In genomic region chr7:15967312-15967711, GRCm38 (mm10) we compare ENCODE assay signal across 8 mouse cellular contexts. TPM values are rescaled to one million over a fixed set of nuclear protein-coding genes. Genes with fewer than 3 reads are reported as not detected.
DNase-seq lines count a peak whose midpoint lies in the region; ATAC-seq and TF ChIP-seq lines count a peak whose summit lies in the region.

Gene Ehd2, minus strand, starts transcription at chr7:15967567.

- no peaks in the 10 kb centered on the region for H3K27me3 ChIP-seq in heart, embryonic 13.5 days (replicated peaks)

- H3K36me3 ChIP-seq in ES-E14 (ENCODE audit: control insufficient read depth, insufficient read depth, low read length, poor library complexity, severe bottlenecking) = no peaks in the 10 kb centered on the region
- H3K36me3 ChIP-seq in heart, embryonic 13.5 days = peaks cover 39% of the 10 kb centered on the region

- no peak within 1 kb of the TSS for H3K27ac ChIP-seq in ES-E14 (ENCODE audit: insufficient read depth, low read depth, low read length, poor library complexity, severe bottlenecking)
- H3K27ac ChIP-seq in bone marrow macrophage, adult 2 months (ENCODE audit: insufficient read depth, low read depth, low read length) = no peak within 1 kb of the TSS
- peak within 1 kb of the TSS; percentile 58 for H3K27ac ChIP-seq in embryonic fibroblast, embryonic 13.5 days (ENCODE audit: insufficient read depth, low read length)
- peak within 1 kb of the TSS; percentile 36; the same call in 1 of the 2 replicates for H3K27ac ChIP-seq in heart, embryonic 13.5 days (replicated peaks)

- H3K4me3 ChIP-seq in ES-E14 (ENCODE audit: insufficient read depth in 1 of 2, low read depth in 1 of 2, low read length in 2 of 2, poor library complexity in 1 of 2, severe bottlenecking in 1 of 2) = peak within 1 kb of the TSS; percentile 56 to 65
- H3K4me3 ChIP-seq in bone marrow macrophage, adult 2 months (ENCODE audit: insufficient read depth, low read length) = peak within 1 kb of the TSS; percentile 24; the same call in 1 of the 2 replicates
- peak within 1 kb of the TSS; percentile 90 for H3K4me3 ChIP-seq in embryonic fibroblast, embryonic 13.5 days (ENCODE audit: insufficient read depth, low read length)
- H3K4me3 ChIP-seq in heart, embryonic 13.5 days = peak within 1 kb of the TSS; percentile 63

- H3K9ac ChIP-seq in ES-E14 (ENCODE audit: insufficient read depth, low read depth, low read length, poor library complexity, severe bottlenecking) = peak within 1 kb of the TSS; percentile 58
- H3K9ac ChIP-seq in heart, embryonic 13.5 days = peak within 1 kb of the TSS; percentile 86

- TF ChIP-seq CTCF in bone marrow macrophage, adult 2 months (IDR thresholded peaks at IDR 0.05; ENCODE audit: low read depth, low read length) = peak; percentile 78
- peak; percentile 79 for TF ChIP-seq CTCF in embryonic fibroblast, embryonic 13.5 days (IDR thresholded peaks at IDR 0.05; ENCODE audit: borderline replicate concordance, insufficient read depth, low read length)

- peak within 1 kb of the TSS; percentile 72 for H3K4me2 ChIP-seq in heart, embryonic 13.5 days

- in situ Hi-C loops in ES-E14 (cut with MboI; ENCODE audit: low sequenced_read_pairs in 2 of 2, unreplicated experiment in 2 of 2) = loop anchor here in 1 of 2 experiments (25.0 kb wide), 2 partner anchors 170 to 295 kb away; partner anchors contain the start of genes C5ar1, Inafm1 and Slc8a2

- DNase-seq in ES-E14 (ENCODE audit: low read depth, low spot score) = no peak
- peak; percentile 89 for DNase-seq in kidney, postnatal 10 days
- peak; percentile 90 for DNase-seq in lung, postnatal 10 days
- peak; percentile 84 for DNase-seq in ovary, postnatal 14 days (ENCODE audit: low spot score)
- DNase-seq in urinary bladder, adult 2 months (ENCODE audit: low spot score) = peak; percentile 79

- peaks cover 0 to 21% of the 10 kb centered on the region in 2 experiments; a peak in 2 of 4 replicates for H3K4me1 ChIP-seq in ES-E14 (ENCODE audit: control insufficient read depth in 2 of 2, insufficient read depth in 2 of 2, low read length in 2 of 2, poor library complexity in 1 of 2)
- peaks cover 3% of the 10 kb centered on the region; the same call in 1 of the 2 replicates for H3K4me1 ChIP-seq in bone marrow macrophage, adult 2 months (ENCODE audit: control insufficient read depth, insufficient read depth, low read length)
- H3K4me1 ChIP-seq in embryonic fibroblast, embryonic 13.5 days (ENCODE audit: control insufficient read depth, insufficient read depth, low read length) = peaks cover 9% of the 10 kb centered on the region; the same call in 1 of the 2 replicates
- peaks cover 35% of the 10 kb centered on the region for H3K4me1 ChIP-seq in heart, embryonic 13.5 days

- no peak for TF ChIP-seq POLR2A in bone marrow macrophage, adult 2 months (IDR thresholded peaks at IDR 0.05; ENCODE audit: borderline replicate concordance, low read depth, low read length)
- TF ChIP-seq POLR2A in embryonic fibroblast, embryonic 13.5 days (IDR thresholded peaks at IDR 0.05; ENCODE audit: low read depth, low read length) = peak; percentile 96

- peak; percentile 79 for ATAC-seq in heart, embryonic 13.5 days (ENCODE audit: extremely low read depth, insufficient number of reproducible peaks, low FRiP score, low TSS enrichment)

- no peaks in the 10 kb centered on the region for H3K9me3 ChIP-seq in ES-E14 (ENCODE audit: control insufficient read depth, insufficient read depth, low read depth, low read length)
- no peaks in the 10 kb centered on the region for H3K9me3 ChIP-seq in heart, embryonic 13.5 days

- under 1% methylated on average over 15 of the region's 22 CpGs for WGBS in heart, embryonic 13.5 days

TF ChIP-seq in ES-E14, 5 proteins besides CTCF, POLR2A, EP300 and RAD21:
- TF ChIP-seq MAFK (IDR thresholded peaks at IDR 0.05; ENCODE audit: insufficient read depth, low read depth, low read length) (no peak), CHD2 (IDR thresholded peaks at IDR 0.05; ENCODE audit: low read depth, low read length) (no peak), HCFC1 (IDR thresholded peaks at IDR 0.05; ENCODE audit: borderline replicate concordance, insufficient read depth, low read length) (0 out of 2 replicates have a peak, but pooled peaks have one; percentile 27)

RNA-seq across cellular contexts. Expression of gene Ehd2, which starts in this region (rescaled TPM):
- total RNA-seq in ES-E14 (2012; rRNA removed) = 3.8 and 6.8 TPM in 2 replicates
- 0.52 and 1.2 TPM in 2 replicates for polyA plus RNA-seq in bone marrow macrophage, adult 2 months (2012; ENCODE audit: insufficient read depth, insufficient read length, missing spikeins)
- polyA plus RNA-seq in embryonic fibroblast, embryonic 13.5 days (2011; ENCODE audit: insufficient read length, low read depth, missing spikeins) = 136 and 191 TPM in 2 replicates
- polyA plus RNA-seq in heart, embryonic 13.5 days (2015; fragmentation: Nextera tagmentation; extraction: Ambion mirVana) = 37.4 and 40.2 TPM in 2 replicates
- polyA plus RNA-seq in urinary bladder, adult 2 months (2012; rRNA removed) = 75.8 and 96.6 TPM in 2 replicates

Comparison
In these comparisons a context has a peak if more than half of its experiments do, and no peak if none do; other contexts are left out.
1. RNA of gene Ehd2 (polyA plus RNA-seq): 136 to 191 TPM in embryonic fibroblast, embryonic 13.5 days, 75.8 to 96.6 TPM in urinary bladder, adult 2 months and 37.4 to 40.2 TPM in heart, embryonic 13.5 days; 0.52 to 1.2 TPM in bone marrow macrophage, adult 2 months; every median in the first group is over 10 times any median in the second.
2. H3K27ac ChIP-seq: peak in embryonic fibroblast, embryonic 13.5 days (single experiment) and heart, embryonic 13.5 days (single experiment); none in ES-E14 (single experiment) and bone marrow macrophage, adult 2 months (single experiment).
3. H3K4me3 ChIP-seq: peak in every context shown above with its lines; median percentile 90 in embryonic fibroblast, embryonic 13.5 days; 63 in heart, embryonic 13.5 days; 60 in ES-E14; 24 in bone marrow macrophage, adult 2 months.